Mouse (Mus musculus) erythroid progenitor cell, adult 5-6 weeks (primary cell): ENCODE results near the gene Ccsap. TPM values are rescaled to one million over a fixed set of nuclear protein-coding genes. Genes with fewer than 3 reads are reported as not detected.
A peak's percentile ranks its signal among the peaks of the same experiment; 100 is the strongest.

Experiments
- ATAC-seq: replicated peaks from 2 replicates; pipeline ENCODE4 v1.8.0; 2016; ENCODE audit warnings: moderate number of reproducible peaks, mild to moderate bottlenecking, moderate TSS enrichment, inconsistent platforms; ENCODE audit not compliant: poor library complexity, low FRiP score, severe bottlenecking
- total RNA-seq, 2 experiments: library from RNA; stranded (forward) in 1 of 2; stranded (reverse) in 1 of 2; fragments of 150-400 nt in 1 of 2; fragments of 186-747, 209-891 nt in 1 of 2; gene quantifications; 2 replicates each; pipeline versions ENCODE4 v1.2.3 to v1.2.4; 2015 to 2017; ENCODE audit warnings: low replicate concordance in 2 of 2

Ccsap gene
- total RNA-seq, 2 experiments from 2014 or later, result 31.4 to 35.5 TPM

- no peak for ATAC-seq
Measured at GRCm38 (mm10) chr8:123844341-123844740, 15.7 kb downstream of the Ccsap start.

- ATAC-seq, result no peak
Measured at GRCm38 (mm10) chr8:123842086-123842485, 17.9 kb downstream of the Ccsap start.

DNA sequence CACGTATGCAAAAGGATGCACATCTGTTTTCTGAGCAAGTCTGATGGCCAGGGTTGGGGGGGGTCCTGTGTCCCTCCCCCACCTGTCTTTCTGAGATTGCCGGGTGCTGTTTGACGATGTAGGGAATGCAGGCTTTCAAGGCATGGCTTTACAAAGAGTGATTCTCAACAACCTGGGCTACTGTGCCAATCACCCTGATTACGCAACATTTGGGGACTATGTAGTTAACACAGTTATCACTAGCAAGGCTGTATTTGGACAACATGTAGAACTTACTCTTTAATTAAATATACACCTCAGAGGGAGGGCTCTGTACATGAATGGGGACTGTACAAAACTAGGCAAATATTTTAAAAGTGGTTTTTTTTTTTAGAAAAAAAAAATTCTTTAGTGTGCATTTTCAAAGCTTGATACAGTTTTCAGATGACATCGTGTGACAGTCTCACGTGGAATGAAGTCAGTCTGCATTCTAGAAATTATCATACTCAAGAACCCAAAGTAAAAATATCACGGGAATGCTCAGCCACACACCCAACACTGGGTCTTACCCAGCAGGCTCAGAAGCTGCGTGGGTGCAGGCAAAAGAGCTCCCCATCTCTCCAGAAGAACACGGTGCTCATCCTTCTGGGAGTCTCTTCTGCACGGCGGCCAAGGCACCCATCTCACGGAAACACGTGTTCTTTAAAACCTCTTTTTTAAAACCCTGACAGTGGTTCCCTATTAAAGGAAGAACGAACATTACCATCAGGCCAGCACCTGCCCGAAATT lies 19.2 kb downstream of the Ccsap start:
- no peak for ATAC-seq

GRCm38 (mm10) chr8:123838496-123838895 lies 21.5 kb downstream of the Ccsap start:
- no peak for ATAC-seq

DNA sequence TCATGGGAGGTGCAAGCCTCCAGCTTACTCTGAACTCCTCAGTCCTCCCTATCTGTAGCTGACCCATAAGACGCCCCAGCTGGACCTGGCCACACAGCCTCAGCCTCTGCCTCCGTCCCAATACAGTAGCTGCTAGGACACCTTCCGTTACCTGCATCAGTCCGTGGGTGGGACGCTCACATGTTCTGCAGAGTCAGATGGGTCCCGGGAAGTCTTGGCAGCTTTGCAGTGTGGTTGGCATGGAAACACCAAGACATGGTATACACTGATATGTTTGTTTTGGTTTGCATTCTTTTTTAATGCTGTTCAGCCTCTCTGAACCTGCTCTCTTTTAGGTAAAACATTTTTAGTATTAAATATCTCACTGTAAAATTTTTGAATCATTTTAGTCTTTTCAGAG lies 23.7 kb downstream of the Ccsap start:
- ATAC-seq, result no peak

DNA sequence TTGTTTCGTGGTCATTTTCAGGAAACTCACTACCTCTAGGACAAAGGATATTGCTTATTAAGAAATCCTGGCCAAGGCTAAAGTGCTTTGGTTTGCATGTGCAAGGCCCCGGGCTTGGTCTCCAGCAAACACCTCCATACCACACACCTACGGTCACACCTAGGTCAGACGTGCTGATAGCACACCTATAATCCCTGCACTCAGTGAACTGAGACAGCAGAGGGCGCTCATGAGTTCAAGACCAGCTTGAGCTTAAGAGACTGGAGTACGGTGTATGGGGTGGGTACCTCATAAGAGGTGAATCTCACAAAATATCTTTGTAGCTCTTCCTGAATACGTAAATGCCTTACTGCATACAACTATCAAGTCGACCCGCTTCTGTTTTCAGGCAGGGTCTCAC lies 24.6 kb downstream of the Ccsap start:
- peak; percentile 74; the same call in 1 of the 2 replicates for ATAC-seq

GRCm38 (mm10) chr8:123832757-123833156 lies 27.3 kb downstream of the Ccsap start:
- ATAC-seq, result no peak

- no peak for ATAC-seq
Measured at GRCm38 (mm10) chr8:123827523-123827922, 32.5 kb downstream of the Ccsap start.

DNA sequence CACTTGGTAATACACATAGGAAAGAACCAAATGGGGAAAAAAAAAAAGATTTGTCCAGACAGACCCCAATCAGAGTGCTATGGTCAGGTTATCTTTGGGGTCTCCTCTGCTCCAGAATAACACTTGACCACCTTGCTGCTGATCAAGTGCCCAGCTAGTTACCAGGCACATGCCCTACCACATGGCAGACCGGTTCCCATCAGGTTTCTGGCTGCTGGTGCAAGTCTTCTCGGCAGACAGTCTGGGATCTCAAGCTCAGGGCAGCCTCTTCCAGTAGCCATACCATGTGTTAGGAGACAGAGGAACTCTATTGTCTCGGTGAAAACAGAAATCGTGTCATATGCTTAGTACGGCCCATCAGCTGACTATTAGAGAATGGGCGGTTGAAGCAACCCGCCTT lies 33.3 kb downstream of the Ccsap start:
- ATAC-seq, result no peak

GRCm38 (mm10) chr8:123826001-123826400 lies 34.0 kb downstream of the Ccsap start:
- no peak for ATAC-seq

- no peak for ATAC-seq
Measured at GRCm38 (mm10) chr8:123823532-123824123, 36.4 kb downstream of the Ccsap start.

DNA sequence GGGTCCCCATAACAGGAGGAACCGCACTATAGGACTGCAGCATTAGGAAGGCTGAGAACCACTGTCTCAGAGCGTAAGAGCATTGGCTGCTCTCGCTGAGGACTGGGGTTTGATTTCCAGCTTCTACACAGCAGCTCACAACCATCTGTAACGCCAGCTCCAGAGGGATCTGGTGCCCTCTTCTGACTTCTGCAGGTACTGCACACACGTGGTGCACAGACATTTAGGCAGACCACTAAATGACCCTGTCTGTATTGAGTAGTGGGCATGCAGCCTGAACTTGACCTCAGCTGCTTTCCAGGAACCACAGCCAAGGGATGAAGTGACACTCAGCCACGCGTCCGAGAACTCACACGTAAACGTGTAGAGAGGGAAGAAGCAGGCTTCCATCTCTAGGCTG lies 36.9 kb downstream of the Ccsap start:
- ATAC-seq, result 0 out of 2 replicates have a peak, but pooled peaks have one; percentile 27

GRCm38 (mm10) chr8:123820780-123821179 lies 39.2 kb downstream of the Ccsap start:
- ATAC-seq, result 0 out of 2 replicates have a peak, but pooled peaks have one; percentile 53

DNA sequence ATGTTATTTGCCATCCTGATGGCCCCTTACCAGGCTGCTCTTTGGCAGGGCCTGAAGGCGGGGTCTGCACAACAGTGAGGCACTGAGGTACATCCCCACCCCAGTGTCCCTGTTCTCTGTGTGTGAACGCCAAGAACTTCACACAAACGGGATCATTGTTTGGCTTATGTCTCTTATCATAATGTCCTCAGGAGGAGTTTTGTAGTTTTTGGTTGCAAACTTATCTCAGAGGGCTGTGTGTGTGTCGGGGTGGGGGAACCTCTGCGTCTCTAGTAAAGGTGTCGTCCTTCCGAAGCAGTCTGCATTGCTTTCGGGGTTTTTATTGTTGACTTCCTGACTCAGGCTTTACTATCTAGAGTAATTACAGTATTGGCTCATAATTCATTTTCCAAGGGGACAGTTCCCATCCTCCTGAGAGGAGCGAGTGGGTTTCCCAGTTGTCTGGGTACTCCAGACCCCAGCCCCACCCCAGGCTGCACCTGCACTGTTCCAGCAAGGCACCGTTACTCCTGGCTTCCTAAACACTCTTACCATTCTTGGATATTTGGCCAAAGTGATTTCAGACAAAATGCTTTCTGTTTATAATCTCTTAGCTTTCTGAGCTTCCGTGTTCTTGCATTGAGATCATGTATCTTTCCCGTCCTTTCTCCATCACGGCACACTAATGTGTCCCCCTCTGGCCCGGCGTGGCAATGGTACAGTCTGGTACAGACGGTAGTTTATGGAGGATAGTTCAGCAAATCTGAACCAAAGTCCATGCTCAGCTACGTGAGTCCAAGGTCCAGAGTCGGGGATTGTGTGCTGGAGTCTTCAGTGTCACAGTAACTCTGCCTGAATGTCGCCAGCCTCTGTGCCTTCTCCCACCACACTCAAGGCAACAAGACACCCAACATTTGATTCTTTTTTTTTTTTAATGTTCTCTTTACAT lies 40.1 kb downstream of the Ccsap start:
- 0 out of 2 replicates have a peak, but pooled peaks have one; percentile 20 for ATAC-seq

GRCm38 (mm10) chr8:123817747-123818146 lies 42.3 kb downstream of the Ccsap start:
- ATAC-seq, result no peak

GRCm38 (mm10) chr8:123816939-123817338 lies 43.1 kb downstream of the Ccsap start:
- ATAC-seq, result no peak

DNA sequence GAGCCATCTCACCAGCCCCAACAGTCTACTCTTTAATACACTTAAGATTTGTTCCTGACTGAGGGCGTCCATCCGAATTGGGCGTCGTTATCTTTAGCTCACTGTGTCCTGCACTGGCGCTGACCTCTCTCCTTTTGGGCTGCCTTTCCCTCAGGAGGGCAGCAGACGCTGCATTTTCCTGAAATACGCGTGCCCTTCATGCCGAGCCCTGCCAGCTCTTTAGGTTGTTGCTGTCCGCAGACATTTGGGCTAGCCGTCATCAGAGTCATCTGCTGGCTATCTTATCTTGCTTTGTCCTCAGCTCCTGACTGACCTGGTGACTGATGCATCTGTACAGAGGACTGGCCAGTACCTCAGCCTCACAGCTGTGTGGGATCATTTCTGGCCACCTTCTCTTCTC lies 44.7 kb downstream of the Ccsap start:
- no peak for ATAC-seq

- ATAC-seq, result no peak
Measured at GRCm38 (mm10) chr8:123813892-123814266, 46.1 kb downstream of the Ccsap start.

DNA sequence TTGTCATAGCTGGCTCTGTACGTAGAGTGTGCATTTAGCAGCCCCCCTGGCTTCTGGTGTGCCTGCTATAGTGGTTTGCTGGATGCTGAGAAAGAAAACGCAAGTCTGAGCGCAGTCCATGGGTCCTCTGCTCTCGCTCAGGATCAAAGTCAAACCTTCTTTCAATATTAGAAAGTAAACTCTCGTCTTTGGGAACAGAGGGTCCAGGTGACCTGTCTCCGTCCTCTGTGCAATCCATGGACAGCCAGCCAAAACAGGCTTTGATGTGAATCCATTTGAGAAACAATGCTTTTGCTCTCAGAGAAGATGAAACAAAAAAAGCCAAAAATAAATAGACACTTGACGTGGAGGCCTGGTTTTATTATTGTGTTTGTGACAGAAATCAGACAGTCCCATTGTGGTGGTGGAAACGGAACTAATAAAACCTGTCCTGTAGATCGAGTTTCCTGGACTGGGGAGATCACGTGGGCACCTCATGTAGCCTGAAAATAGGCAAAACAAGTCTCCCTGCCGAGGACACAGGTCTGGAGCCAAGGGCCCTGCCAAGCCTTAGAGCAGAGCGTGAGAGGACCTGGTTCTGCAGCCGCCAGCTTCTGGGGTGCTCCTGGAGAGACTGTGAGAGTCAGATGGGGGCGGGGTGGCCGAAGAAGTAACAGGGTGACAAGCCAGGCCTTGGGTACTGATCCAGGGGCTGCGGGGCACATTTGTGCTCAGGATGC lies 46.7 kb downstream of the Ccsap start:
- ATAC-seq, result 0 out of 2 replicates have a peak, but pooled peaks have one; percentile 21

- ATAC-seq, result no peak
Measured at GRCm38 (mm10) chr8:123812227-123812626, 47.8 kb downstream of the Ccsap start.
